Mouse (Mus musculus) liver, embryonic 14.5 days (tissue): ENCODE results near the gene Slc22a16. TPM values are rescaled to one million over a fixed set of nuclear protein-coding genes. Genes with fewer than 3 reads are reported as not detected.

Source experiments
- ATAC-seq: fragments of 200-750 bp; cut with Nextera tagmentation; 2 replicates; pipeline ENCODE4 v1.8.0; 2017; ENCODE audit warnings: moderate number of reproducible peaks, mild to moderate bottlenecking, moderate library complexity; ENCODE audit not compliant: insufficient read depth
- DNase-seq, 3 experiments: peaks; one replicate each; pipeline ENCODE4 v3.0.0-alpha.2; 2012 to 2013; ENCODE audit warnings: low read depth in 3 of 3, low spot score in 3 of 3
- H3K27ac ChIP-seq: fragments of 300-500 bp; sonication (generic); 2 replicates; pipeline ENCODE4 v1.5.1; 2014; ENCODE audit warnings: moderate library complexity, mild to moderate bottlenecking, control low read depth, inconsistent platforms
- H3K27me3 ChIP-seq: fragments of 300-500 bp; sonication (generic); 2 replicates; pipeline ENCODE4 v1.6.1; 2014; ENCODE audit warnings: mild to moderate bottlenecking, low read length, moderate library complexity; ENCODE audit not compliant: control insufficient read depth, insufficient read depth
- H3K36me3 ChIP-seq: fragments of 300-500 bp; sonication (generic); replicated peaks from 2 replicates; pipeline ENCODE4 v1.6.1; 2014; ENCODE audit warnings: low read depth; ENCODE audit not compliant: control insufficient read depth, insufficient read depth
- H3K4me1 ChIP-seq, 2 experiments: fragments of 200-500 bp in 1 of 2; fragments of 300-500 bp in 1 of 2; sonication (generic) in 1 of 2; replicated peaks; 2 replicates each; pipeline ENCODE4 v1.6.1; 2012 to 2014; ENCODE audit warnings: antibody characterized with exemption in 1 of 2, inconsistent platforms in 1 of 2, low read length in 1 of 2; ENCODE audit not compliant: control insufficient read depth in 2 of 2, insufficient read depth in 2 of 2
- H3K4me2 ChIP-seq: fragments of 300-500 bp; sonication (generic); 2 replicates; pipeline ENCODE4 v1.6.1; 2014; ENCODE audit warnings: low read depth, mild to moderate bottlenecking, control low read depth, moderate library complexity
- H3K4me3 ChIP-seq, 2 experiments: fragments of 200-500 bp in 1 of 2; fragments of 300-500 bp in 1 of 2; sonication (generic) in 1 of 2; 2 replicates each; pipeline ENCODE4 v1.5.1; 2012 to 2014; ENCODE audit warnings: low read depth in 2 of 2, low read length in 2 of 2, mild to moderate bottlenecking in 2 of 2, control low read depth in 1 of 2, inconsistent platforms in 1 of 2, moderate library complexity in 1 of 2; ENCODE audit not compliant: insufficient read depth in 1 of 2
- H3K9ac ChIP-seq: fragments of 300-500 bp; sonication (generic); replicated peaks from 2 replicates; pipeline ENCODE4 v1.6.1; 2014; ENCODE audit warnings: mild to moderate bottlenecking, control low read depth, moderate library complexity
- H3K9me3 ChIP-seq: fragments of 300-500 bp; sonication (generic); 2 replicates; pipeline ENCODE4 v1.6.1; 2016; ENCODE audit warnings: low read length, mixed read lengths; ENCODE audit not compliant: control insufficient read depth
- CTCF ChIP-seq: IDR thresholded peaks from 2 replicates; pipeline ENCODE4 v1.5.1; 2016; ENCODE audit warnings: antibody characterized with exemption, low read depth, control low read depth
- EP300 ChIP-seq: IDR thresholded peaks from 2 replicates; pipeline ENCODE4 v1.6.1; 2016; ENCODE audit warnings: antibody characterized with exemption, low read depth
- WGBS: fragments of 180-500 bp; shearing (Covaris S2); extraction: QIAGEN DNeasy Blood & Tissue Kit; methylation state at CpG from one replicate; pipeline ENCODE4 v1.1.7; 2014; ENCODE audit not compliant: insufficient replicate concordance; 5-methylcytosine and 5-hydroxymethylcytosine counted together
- polyA plus RNA-seq, 2 experiments: library from polyadenylated mRNA; depleted of rRNA in 1 of 2; stranded (reverse) in 1 of 2; unstranded in 1 of 2; fragments of >200 nt; fragmentation: Nextera tagmentation in 1 of 2; extraction: Ambion mirVana in 1 of 2; gene quantifications; 2 replicates each; pipeline versions ENCODE4 v1.2.1 to v1.2.3; 2012 to 2014

Gene Slc22a16
- polyA plus RNA-seq, 2 experiments, result not detected

DNA sequence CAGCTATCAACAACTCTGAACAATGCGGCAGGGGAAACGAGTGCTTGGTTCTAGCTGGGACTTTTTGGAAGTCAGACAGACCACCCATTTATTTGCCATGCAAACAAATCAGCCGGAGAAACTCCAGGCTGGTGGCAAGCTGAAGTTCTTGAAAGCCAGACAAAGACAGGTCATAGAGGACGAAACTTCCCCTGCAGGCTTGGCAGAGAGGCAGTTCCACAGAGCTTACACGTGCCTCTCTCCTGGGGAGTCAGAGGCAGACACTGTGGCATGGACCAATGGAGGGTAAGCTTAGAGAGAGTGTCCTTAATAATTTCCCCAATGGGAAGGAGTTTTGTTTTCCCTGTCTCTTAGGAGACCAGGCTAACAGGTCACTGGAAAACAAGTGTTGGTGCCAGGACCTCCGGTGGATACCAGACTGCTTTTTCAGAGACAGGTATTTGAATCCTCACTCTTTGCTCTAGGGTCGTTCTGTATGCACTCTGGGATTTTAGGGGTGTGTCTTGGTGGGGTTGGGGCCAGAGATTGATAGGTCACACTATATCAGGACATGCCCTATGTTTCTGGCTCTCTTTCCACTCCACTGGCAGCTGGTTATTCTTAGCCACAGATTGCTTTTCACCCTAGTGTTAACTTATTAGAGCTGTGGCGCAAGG, 59.6 kb downstream of the Slc22a16 start, which contains the start of gene Ddo:
Gene Ddo (plus strand): TSS at position 356 of the 656 bp plus-strand sequence.
- H3K4me2 ChIP-seq, result no peak within 1 kb of the TSS

DNA sequence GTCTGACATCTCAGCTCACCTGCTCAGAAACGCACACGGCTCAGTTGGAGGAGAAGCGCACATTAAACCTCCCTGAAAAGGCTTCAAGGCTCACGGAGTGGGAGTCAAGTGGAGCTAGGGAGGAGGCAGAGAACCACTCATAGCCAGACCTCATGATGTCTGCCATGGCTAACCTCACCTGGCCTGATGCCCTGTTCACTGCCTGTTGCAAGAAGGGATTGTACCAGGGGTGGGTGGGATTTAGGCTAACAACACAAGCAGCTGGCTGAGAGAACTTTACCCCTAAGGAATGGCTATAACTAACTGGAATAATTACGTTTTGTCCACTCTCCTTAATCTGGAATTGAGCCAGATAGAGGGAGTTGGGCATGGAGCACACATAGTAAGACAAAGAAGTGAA, 60.3 kb downstream of the Slc22a16 start:
- TF ChIP-seq EP300 (no peak), CTCF (no peak)
- Histone ChIP-seq H3K4me2 (no peak overlapping the region), H3K4me1 (no peaks in the 10 kb centered on the region), H3K36me3 (no peaks in the 10 kb centered on the region), H3K9ac (no peak overlapping the region), H3K9me3 (no peaks in the 10 kb centered on the region), H3K27ac (no peak overlapping the region), H3K4me3 (no peak overlapping the region), H3K27me3 (no peaks in the 10 kb centered on the region)
- 77% methylated on average over 5 of the region's 5 CpGs for WGBS
- DNase-seq (no peak), ATAC-seq (no peak)

More for the DNA sequence above, 59.6 kb downstream of the Slc22a16 start, which contains the start of gene Ddo:
- no peak for DNase-seq
- no peaks in the 10 kb centered on the region for H3K9me3 ChIP-seq
- no peak within 1 kb of the TSS for H3K9ac ChIP-seq
- ATAC-seq, result no peak
- 55% methylated on average over 8 of the region's 8 CpGs for WGBS
- no peak within 1 kb of the TSS for H3K4me3 ChIP-seq
- H3K27me3 ChIP-seq, result no peaks in the 10 kb centered on the region
- TF ChIP-seq EP300, result no peak
- no peak for TF ChIP-seq CTCF
- no peaks in the 10 kb centered on the region for H3K4me1 ChIP-seq
- H3K27ac ChIP-seq, result no peak within 1 kb of the TSS
- no peaks in the 10 kb centered on the region for H3K36me3 ChIP-seq

DNA sequence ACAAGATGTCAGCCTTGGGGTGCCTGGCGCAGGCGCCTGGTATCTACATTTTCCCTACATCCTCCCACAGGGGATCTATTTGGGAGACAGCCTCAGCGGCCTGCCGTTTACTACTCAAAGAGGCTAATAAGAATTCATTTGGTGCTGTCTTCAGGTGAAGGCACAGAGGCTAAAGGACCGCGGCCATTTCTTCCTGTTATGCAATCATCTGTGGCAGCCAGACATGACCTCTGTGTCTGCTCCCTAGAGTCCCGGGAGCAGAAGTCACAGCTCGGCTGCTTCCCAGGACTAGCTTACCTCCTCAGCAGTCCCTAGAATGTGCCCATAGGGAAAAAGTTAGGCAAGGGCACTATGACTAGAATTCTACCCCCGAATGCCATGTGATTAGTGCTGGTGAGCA, 60.8 kb downstream of the Slc22a16 start:
- no peak overlapping the region for H3K9ac ChIP-seq
- DNase-seq, result no peak
- no peaks in the 10 kb centered on the region for H3K9me3 ChIP-seq
- no peaks in the 10 kb centered on the region for H3K27me3 ChIP-seq
- H3K4me3 ChIP-seq, result no peak overlapping the region
- 52% methylated on average over 9 of the region's 9 CpGs for WGBS
- no peak overlapping the region for H3K4me2 ChIP-seq
- TF ChIP-seq EP300, result no peak
- TF ChIP-seq CTCF, result no peak
- no peaks in the 10 kb centered on the region for H3K36me3 ChIP-seq
- no peak for ATAC-seq
- no peaks in the 10 kb centered on the region for H3K4me1 ChIP-seq
- H3K27ac ChIP-seq, result no peak overlapping the region

DNA sequence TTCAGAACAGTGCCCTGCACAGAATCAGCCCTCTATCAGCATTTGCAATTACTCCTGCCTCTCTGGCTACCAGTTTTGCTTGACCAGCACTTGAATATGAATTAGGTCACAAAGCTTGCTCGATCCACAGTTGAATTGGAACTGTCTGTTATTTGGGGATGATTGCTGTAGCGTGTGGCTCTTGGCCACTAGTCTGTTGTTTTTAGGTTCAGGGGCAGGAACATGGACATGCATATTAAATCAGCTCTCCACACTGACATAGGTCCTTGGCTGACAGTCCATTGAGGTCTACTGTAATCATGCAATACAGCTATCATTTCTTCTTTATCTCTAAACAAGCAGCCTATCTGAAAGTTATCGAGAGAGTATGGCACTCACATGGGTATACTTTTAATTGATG, 62.0 kb downstream of the Slc22a16 start:
- Histone ChIP-seq H3K9ac (no peak overlapping the region), H3K27me3 (no peaks in the 10 kb centered on the region), H3K4me2 (no peak overlapping the region), H3K4me1 (no peaks in the 10 kb centered on the region), H3K9me3 (no peaks in the 10 kb centered on the region), H3K36me3 (no peaks in the 10 kb centered on the region), H3K4me3 (no peak overlapping the region), H3K27ac (no peak overlapping the region)
- WGBS, result 67% methylated on average over 3 of the region's 3 CpGs
- no peak for DNase-seq
- no peak for TF ChIP-seq CTCF
- TF ChIP-seq EP300, result no peak
- ATAC-seq, result no peak

DNA sequence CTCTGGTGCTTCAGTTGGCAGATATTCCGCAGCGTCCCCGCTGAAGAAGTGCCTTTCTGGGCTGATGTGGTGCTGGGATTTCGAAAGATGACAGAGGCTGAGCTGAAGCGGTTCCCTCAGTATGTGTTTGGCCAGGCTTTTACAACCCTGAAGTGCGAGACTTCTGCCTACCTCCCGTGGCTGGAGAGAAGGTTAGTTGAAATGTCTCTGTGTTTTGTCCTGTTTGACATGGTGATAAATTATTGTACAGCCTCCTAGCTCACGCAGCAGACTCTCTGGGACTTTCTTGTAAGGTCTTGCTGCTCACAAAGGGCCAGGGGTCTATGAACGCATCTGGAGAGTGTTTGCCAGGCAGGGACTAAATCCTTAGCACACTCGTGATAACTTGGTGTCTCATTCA, 67.2 kb downstream of the Slc22a16 start:
- Histone ChIP-seq H3K27me3 (no peaks in the 10 kb centered on the region), H3K9me3 (no peaks in the 10 kb centered on the region), H3K4me1 (no peaks in the 10 kb centered on the region), H3K9ac (no peak overlapping the region), H3K27ac (no peak overlapping the region), H3K4me2 (no peak overlapping the region), H3K4me3 (no peak overlapping the region), H3K36me3 (no peaks in the 10 kb centered on the region)
- DNase-seq (no peak), ATAC-seq (no peak)
- TF ChIP-seq CTCF, result no peak
- 49% methylated on average over 10 of the region's 10 CpGs for WGBS
